Mouse (Mus musculus) MEL (cell line): ENCODE results near the gene Sun2. TPM values are rescaled to one million over a fixed set of nuclear protein-coding genes. Genes with fewer than 3 reads are reported as not detected.

Experiments used
- DNase-seq: peaks from one replicate; pipeline ENCODE4 v3.0.0; 2011; ENCODE audit warnings: low read depth, low spot score
- H3K27ac ChIP-seq: 2 replicates; pipeline ENCODE4 v1.5.1; 2012; ENCODE audit warnings: low read depth, mild to moderate bottlenecking, control low read depth, low read length, moderate library complexity; ENCODE audit not compliant: control insufficient read depth
- H3K27me3 ChIP-seq, 2 experiments: fragments of 150-350 bp in 1 of 2; sonication (generic) in 1 of 2; 2 replicates each; pipeline ENCODE4 v1.6.1; 2012; ENCODE audit warnings: low read length in 2 of 2, mild to moderate bottlenecking in 2 of 2, improper control_type of control experiment in 1 of 2, moderate library complexity in 1 of 2; ENCODE audit not compliant: insufficient read depth in 2 of 2, control insufficient read depth in 1 of 2
- H3K36me3 ChIP-seq, 2 experiments: 2 replicates each; pipeline ENCODE4 v1.6.1; 2012 to 2014; ENCODE audit warnings: low read length in 2 of 2, improper control_type of control experiment in 1 of 2, inconsistent platforms in 1 of 2, mild to moderate bottlenecking in 1 of 2; ENCODE audit not compliant: insufficient read depth in 2 of 2, control insufficient read depth in 1 of 2
- H3K4me1 ChIP-seq, 2 experiments: fragments of 150-350 bp in 1 of 2; sonication (generic) in 1 of 2; 2 replicates each; pipeline ENCODE4 v1.6.1; 2012; ENCODE audit warnings: low read length in 2 of 2, improper control_type of control experiment in 1 of 2, mild to moderate bottlenecking in 1 of 2; ENCODE audit not compliant: insufficient read depth in 2 of 2, control insufficient read depth in 1 of 2
- H3K4me3 ChIP-seq, 2 experiments: fragments of 150-350 bp in 1 of 2; sonication (generic) in 1 of 2; 2 replicates each; pipeline ENCODE4 v1.5.1; 2012; ENCODE audit warnings: low read depth in 2 of 2, low read length in 2 of 2, mild to moderate bottlenecking in 2 of 2, moderate library complexity in 2 of 2, control low read depth in 1 of 2, improper control_type of control experiment in 1 of 2; ENCODE audit not compliant: control insufficient read depth in 1 of 2, insufficient read depth in 1 of 2
- H3K79me2 ChIP-seq: 2 replicates; pipeline ENCODE4 v1.6.1; 2012; ENCODE audit warnings: mild to moderate bottlenecking, low read length, moderate library complexity; ENCODE audit not compliant: control insufficient read depth, poor library complexity, insufficient read depth
- H3K9ac ChIP-seq: 2 replicates; pipeline ENCODE4 v1.6.1; 2012; ENCODE audit warnings: low read depth, mild to moderate bottlenecking, control low read depth, low read length, moderate library complexity; ENCODE audit not compliant: control insufficient read depth, poor library complexity, severe bottlenecking
- H3K9me3 ChIP-seq: fragments of 150-350 bp; sonication (generic); replicated peaks from 2 replicates; pipeline ENCODE4 v1.6.1; 2012; ENCODE audit warnings: mild to moderate bottlenecking, low read length, improper control_type of control experiment, moderate library complexity; ENCODE audit not compliant: insufficient read depth
- CHD1 ChIP-seq: IDR thresholded peaks from 2 replicates; pipeline ENCODE4 v1.6.1; 2012; ENCODE audit warnings: low read depth, mild to moderate bottlenecking, inconsistent platforms, low read length, improper control_type of control experiment
- CHD2 ChIP-seq: IDR thresholded peaks from 2 replicates; pipeline ENCODE4 v1.6.1; 2011; ENCODE audit warnings: low read length, improper control_type of control experiment
- ELF1 ChIP-seq: IDR thresholded peaks from 2 replicates; pipeline ENCODE4 v1.6.1; 2014; ENCODE audit warnings: low read depth, mild to moderate bottlenecking, inconsistent platforms, low read length, improper control_type of control experiment, moderate library complexity
- EP300 ChIP-seq, 2 experiments: IDR thresholded peaks; 2 replicates each; pipeline ENCODE4 v1.6.1; 2011; ENCODE audit warnings: improper control_type of control experiment in 2 of 2, low read length in 2 of 2, low read depth in 1 of 2, mild to moderate bottlenecking in 1 of 2
- ETS1 ChIP-seq: IDR thresholded peaks from 2 replicates; pipeline ENCODE4 v1.6.1; 2012; ENCODE audit warnings: low read depth, mild to moderate bottlenecking, inconsistent platforms, low read length, improper control_type of control experiment, moderate library complexity
- GABPA ChIP-seq: IDR thresholded peaks from 2 replicates; pipeline ENCODE4 v1.6.1; 2012; ENCODE audit warnings: low read depth, mild to moderate bottlenecking, inconsistent platforms, low read length, improper control_type of control experiment, moderate library complexity
- JUND ChIP-seq: IDR thresholded peaks from 2 replicates; pipeline ENCODE4 v1.6.1; 2011; ENCODE audit warnings: low read depth, mild to moderate bottlenecking, improper control_type of control experiment, low read length
- KAT2A ChIP-seq: conservative IDR thresholded peaks from 2 replicates; pipeline ENCODE4 v1.6.1; 2012; ENCODE audit warnings: low read depth, low read length, improper control_type of control experiment, inconsistent platforms
- MAFK ChIP-seq: IDR thresholded peaks from 2 replicates; pipeline ENCODE4 v1.6.1; 2011; ENCODE audit warnings: low read depth, mild to moderate bottlenecking, low read length, improper control_type of control experiment, borderline replicate concordance
- MAX ChIP-seq: IDR thresholded peaks from 2 replicates; pipeline ENCODE4 v1.6.1; 2011; ENCODE audit warnings: low read length, improper control_type of control experiment
- MEF2A ChIP-seq: IDR thresholded peaks from 2 replicates; pipeline ENCODE4 v1.6.1; 2014; ENCODE audit warnings: low read depth, mild to moderate bottlenecking, inconsistent platforms, low read length, improper control_type of control experiment; ENCODE audit not compliant: poor library complexity, insufficient replicate concordance, severe bottlenecking; ENCODE audit errors: extremely low read depth
- MYC ChIP-seq: IDR thresholded peaks from 2 replicates; pipeline ENCODE4 v1.6.1; 2011; ENCODE audit warnings: low read depth, mild to moderate bottlenecking, low read length, improper control_type of control experiment, moderate library complexity
- NELFE ChIP-seq: IDR thresholded peaks from 2 replicates; pipeline ENCODE4 v1.6.1; 2011; ENCODE audit warnings: low read depth, low read length, improper control_type of control experiment
- NRF1 ChIP-seq: IDR thresholded peaks from 2 replicates; pipeline ENCODE4 v1.6.1; 2014; ENCODE audit warnings: low read depth, mild to moderate bottlenecking, inconsistent platforms, low read length, improper control_type of control experiment, moderate library complexity; ENCODE audit not compliant: poor library complexity, insufficient read depth, severe bottlenecking
- POLR2A ChIP-seq, 2 experiments: IDR thresholded peaks; 2 replicates each; pipeline ENCODE4 v1.6.1; 2011 to 2012; ENCODE audit warnings: low read length in 2 of 2, mild to moderate bottlenecking in 2 of 2, control low read depth in 1 of 2, improper control_type of control experiment in 1 of 2, low read depth in 1 of 2, moderate library complexity in 1 of 2; ENCODE audit not compliant: control insufficient read depth in 1 of 2, insufficient read depth in 1 of 2, poor library complexity in 1 of 2
- POLR2AphosphoS5 ChIP-seq: IDR thresholded peaks from 2 replicates; pipeline ENCODE4 v1.6.1; 2012; ENCODE audit warnings: low read depth, borderline replicate concordance, mild to moderate bottlenecking, inconsistent platforms, low read length, moderate library complexity, mixed read lengths
- SIN3A ChIP-seq: IDR thresholded peaks from 2 replicates; pipeline ENCODE4 v1.6.1; 2012; ENCODE audit warnings: low read length, improper control_type of control experiment, inconsistent platforms
- TAL1 ChIP-seq: IDR thresholded peaks from 2 replicates; pipeline ENCODE4 v1.6.1; 2012; ENCODE audit warnings: mild to moderate bottlenecking, inconsistent platforms, low read length, moderate library complexity, mixed read lengths
- TBP ChIP-seq: IDR thresholded peaks from 2 replicates; pipeline ENCODE4 v1.8.0; 2011; ENCODE audit warnings: low read depth, low read length, improper control_type of control experiment
- USF2 ChIP-seq, 2 experiments: IDR thresholded peaks; 2 replicates each; pipeline ENCODE4 v1.6.1; 2011 to 2012; ENCODE audit warnings: improper control_type of control experiment in 2 of 2, low read length in 2 of 2, borderline replicate concordance in 1 of 2, inconsistent platforms in 1 of 2, low read depth in 1 of 2, mild to moderate bottlenecking in 1 of 2; ENCODE audit not compliant: insufficient read depth in 1 of 2
- ZC3H11A ChIP-seq: IDR thresholded peaks from 2 replicates; pipeline ENCODE4 v1.6.1; 2012; ENCODE audit warnings: low read depth, mild to moderate bottlenecking, inconsistent platforms, low read length, improper control_type of control experiment
- ZKSCAN1 ChIP-seq: IDR thresholded peaks from 2 replicates; pipeline ENCODE4 v1.6.1; 2012; ENCODE audit warnings: low read depth, mild to moderate bottlenecking, inconsistent platforms, low read length, improper control_type of control experiment, moderate library complexity
- ZMIZ1 ChIP-seq: IDR thresholded peaks from 2 replicates; pipeline ENCODE4 v1.6.1; 2012; ENCODE audit warnings: low read depth, mild to moderate bottlenecking, inconsistent platforms, low read length, improper control_type of control experiment, moderate library complexity
- ZNF384 ChIP-seq: IDR thresholded peaks from 2 replicates; pipeline ENCODE4 v1.6.1; 2012; ENCODE audit warnings: low read depth, mild to moderate bottlenecking, inconsistent platforms, low read length, improper control_type of control experiment
- polyA plus RNA-seq, 2 experiments: library from polyadenylated mRNA; stranded (reverse) in 1 of 2; unstranded in 1 of 2; fragments of >175 nt in 1 of 2; fragments of >200 nt in 1 of 2; gene quantifications; 2 replicates each; pipeline versions ENCODE4 v1.2.1 to v1.2.4; 2012; ENCODE audit warnings: low replicate concordance in 2 of 2, low read depth in 1 of 2; ENCODE audit not compliant: insufficient read length in 2 of 2, insufficient read depth in 1 of 2, missing spikeins in 1 of 2
- total RNA-seq: library from RNA; depleted of rRNA; stranded (reverse); fragments of 300-350 nt; gene quantifications from 2 replicates; pipeline ENCODE4 v1.2.3, GENCODE M21; 2012

The Sun2 gene
- total and polyA plus RNA-seq, 3 experiments, result 4.3 to 10.6 TPM; not detected in 1

DNA sequence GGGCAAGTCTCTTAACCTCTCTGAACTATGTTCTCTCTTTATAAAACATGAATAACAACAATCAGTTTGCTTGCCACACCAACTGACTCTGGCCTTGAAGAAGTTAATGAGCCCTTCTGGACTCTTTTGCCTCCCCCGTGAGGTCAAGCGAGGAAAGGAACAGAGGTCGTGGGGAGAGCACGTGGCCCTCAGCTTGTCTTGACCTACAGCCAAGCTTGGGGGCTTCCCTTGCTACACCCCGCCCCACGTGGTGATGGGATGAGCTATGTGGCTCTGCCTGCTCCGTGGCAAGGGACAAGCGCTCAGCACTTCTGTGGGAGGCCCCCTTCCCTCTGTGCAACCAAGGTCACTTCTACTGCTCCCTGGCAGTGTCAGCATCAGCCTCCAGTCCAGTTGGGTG is 2.4 kb upstream of the Sun2 start:
- DNase-seq, result no peak
- H3K4me1 ChIP-seq, result peaks cover 0 to 16% of the 10 kb centered on the region in 2 experiments; a peak in 2 of 4 replicates
- H3K9me3 ChIP-seq, result no peaks in the 10 kb centered on the region
- no peaks in the 10 kb centered on the region for H3K27me3 ChIP-seq
- H3K79me2 ChIP-seq, result no peaks in the 10 kb centered on the region; the same call in 1 of the 2 replicates
- H3K4me3 ChIP-seq, result no peak overlapping the region
- H3K27ac ChIP-seq, result no peak overlapping the region
- no peak overlapping the region for H3K9ac ChIP-seq
- TF ChIP-seq EP300 (IDR thresholded peaks at IDR 0.05; ENCODE audit: low read depth in 1 of 2, low read length in 2 of 2), result no peak
- no peak for TF ChIP-seq GABPA
- no peak for TF ChIP-seq ZMIZ1
- no peak for TF ChIP-seq MAFK
- no peak for TF ChIP-seq KAT2A
- TF ChIP-seq TAL1, result no peak
- no peak for TF ChIP-seq NELFE
- TF ChIP-seq ETS1, result no peak
- no peak for TF ChIP-seq CHD1
- TF ChIP-seq, all 39 proteins: peak for 0
- peaks cover 0 to 11% of the 10 kb centered on the region in 2 experiments; a peak in 2 of 4 replicates for H3K36me3 ChIP-seq

DNA sequence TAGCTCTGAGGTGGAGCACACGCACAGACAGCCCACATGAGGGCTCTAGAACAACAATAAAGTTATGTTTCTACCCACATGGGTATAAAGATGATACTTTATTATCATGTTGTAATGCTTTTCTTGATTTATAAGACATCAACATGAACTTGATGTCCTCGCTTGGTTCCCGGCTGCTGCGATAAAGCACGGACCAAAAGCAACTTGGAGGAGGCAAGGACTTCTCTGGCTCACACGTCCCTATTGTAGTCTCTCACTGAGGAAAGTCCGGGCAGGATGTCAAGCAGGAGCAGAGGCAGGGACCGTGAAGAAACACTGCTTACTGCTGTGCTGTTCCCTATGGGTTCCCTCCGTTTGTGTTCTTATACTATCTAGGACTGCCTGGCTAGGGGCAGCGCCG is 1.7 kb upstream of the Sun2 start:
- peaks cover 0 to 11% of the 10 kb centered on the region in 2 experiments; a peak in 2 of 4 replicates for H3K36me3 ChIP-seq
- TF ChIP-seq EP300 (IDR thresholded peaks at IDR 0.05; ENCODE audit: low read depth in 1 of 2, low read length in 2 of 2) (no peak), ELF1 (no peak), NRF1 (no peak), SIN3A (no peak), ZC3H11A (no peak), MAX (no peak), NELFE (no peak), JUND (no peak), TAL1 (no peak), USF2 (IDR thresholded peaks at IDR 0.05; ENCODE audit: borderline replicate concordance in 1 of 2, insufficient read depth in 1 of 2, low read depth in 1 of 2, low read length in 2 of 2) (no peak), POLR2AphosphoS5 (no peak), GABPA (no peak), ZMIZ1 (no peak), MEF2A (no peak), ZKSCAN1 (no peak), MYC (no peak), ZNF384 (no peak), CHD2 (no peak), TBP (no peak), POLR2A (IDR thresholded peaks at IDR 0.05; ENCODE audit: control insufficient read depth in 1 of 2, insufficient read depth in 1 of 2, low read depth in 1 of 2, low read length in 2 of 2, poor library complexity in 1 of 2) (no peak)

More for the DNA sequence above, 1.7 kb upstream of the Sun2 start:
- peaks cover 0 to 16% of the 10 kb centered on the region in 2 experiments; a peak in 2 of 4 replicates for H3K4me1 ChIP-seq
- no peaks in the 10 kb centered on the region; the same call in 1 of the 2 replicates for H3K79me2 ChIP-seq
- no peak for DNase-seq
- H3K9ac ChIP-seq, result no peak overlapping the region
- no peak overlapping the region for H3K27ac ChIP-seq
- no peak overlapping the region for H3K4me3 ChIP-seq
- H3K9me3 ChIP-seq, result no peaks in the 10 kb centered on the region
- H3K27me3 ChIP-seq, result no peaks in the 10 kb centered on the region
